Mouse (Mus musculus): ENCODE measurements around the gene Acd. TPM values are rescaled to one million over a fixed set of nuclear protein-coding genes. Genes with fewer than 3 reads are reported as not detected.

Gene Acd
- total and polyA plus RNA-seq, 2 experiments from 2014 or later, result 39.3 to 82.1 TPM

DNA sequence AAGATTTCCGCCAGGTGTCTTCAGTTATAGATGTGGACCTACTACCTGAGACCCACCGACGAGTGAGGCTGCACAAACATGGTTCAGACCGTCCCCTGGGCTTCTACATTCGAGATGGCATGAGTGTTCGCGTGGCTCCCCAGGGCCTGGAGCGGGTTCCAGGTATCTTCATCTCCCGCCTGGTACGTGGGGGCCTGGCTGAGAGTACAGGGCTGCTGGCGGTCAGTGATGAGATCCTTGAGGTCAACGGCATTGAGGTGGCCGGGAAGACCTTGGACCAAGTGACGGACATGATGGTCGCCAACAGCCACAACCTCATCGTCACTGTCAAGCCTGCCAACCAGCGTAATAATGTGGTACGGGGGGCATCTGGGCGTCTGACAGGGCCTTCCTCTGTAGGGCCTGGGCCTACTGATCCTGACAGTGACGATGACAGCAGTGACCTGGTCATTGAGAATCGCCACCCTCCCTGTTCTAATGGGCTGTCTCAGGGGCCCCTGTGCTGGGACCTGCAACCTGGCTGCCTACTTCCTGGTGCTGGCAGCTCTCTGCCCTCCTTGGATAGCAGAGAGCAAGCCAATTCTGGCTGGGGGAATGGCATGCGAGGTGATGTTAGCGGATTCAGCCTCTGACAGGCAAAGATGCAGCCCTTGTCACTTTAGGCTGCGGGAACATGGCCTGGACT is 2.0 kb upstream of the Acd start:
- no peak overlapping the region for H3K27ac ChIP-seq
- TF ChIP-seq CTCF (IDR thresholded peaks at IDR 0.05; ENCODE audit: low read depth), result no peak
- 94% methylated on average over 24 of the region's 24 CpGs for WGBS
- peaks cover 14% of the 10 kb centered on the region; the same call in 1 of the 2 replicates for H3K36me3 ChIP-seq (ENCODE audit: insufficient read depth, low read length)
- no peak overlapping the region for H3K9ac ChIP-seq (replicated peaks; ENCODE audit: low read length)
- no peak for ATAC-seq
- no peak overlapping the region for H3K4me3 ChIP-seq (ENCODE audit: low read length)
- H3K9me3 ChIP-seq (ENCODE audit: low read length), result no peaks in the 10 kb centered on the region
- no peak for DNase-seq (ENCODE audit: low spot score)
- H3K4me2 ChIP-seq (ENCODE audit: low read depth, low read length), result no peak overlapping the region
- H3K27me3 ChIP-seq (ENCODE audit: insufficient read depth, low read length), result no peaks in the 10 kb centered on the region
- peaks cover 19% of the 10 kb centered on the region for H3K4me1 ChIP-seq (ENCODE audit: insufficient read depth, low read length)

DNA sequence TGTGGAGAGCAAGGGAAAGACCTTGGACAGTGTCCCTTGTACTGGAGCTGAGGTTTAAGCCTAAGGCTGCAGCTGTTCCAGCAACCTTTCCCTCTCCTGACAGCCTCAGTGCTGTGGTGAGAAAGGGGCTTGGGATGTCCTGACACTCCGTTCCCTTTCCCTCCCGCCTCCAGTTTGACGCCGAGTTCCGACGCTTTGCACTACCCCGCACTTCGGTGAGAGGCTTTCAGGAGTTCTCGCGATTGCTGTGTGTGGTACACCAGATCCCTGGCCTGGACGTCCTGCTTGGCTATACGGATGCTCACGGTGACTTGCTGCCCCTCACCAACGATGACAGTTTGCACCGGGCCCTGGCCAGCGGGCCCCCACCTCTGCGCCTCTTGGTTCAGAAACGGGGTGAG is 1.1 kb upstream of the Acd start:
- Histone ChIP-seq H3K4me3 (ENCODE audit: low read length) (peak overlapping the region; percentile 72), H3K4me2 (ENCODE audit: low read depth, low read length) (peak overlapping the region; percentile 98), H3K9me3 (ENCODE audit: low read length) (no peaks in the 10 kb centered on the region), H3K27me3 (ENCODE audit: insufficient read depth, low read length) (no peaks in the 10 kb centered on the region), H3K9ac (replicated peaks; ENCODE audit: low read length) (peak overlapping the region; percentile 53), H3K4me1 (ENCODE audit: insufficient read depth, low read length) (peaks cover 19% of the 10 kb centered on the region), H3K27ac (peak overlapping the region; percentile 92), H3K36me3 (ENCODE audit: insufficient read depth, low read length) (peaks cover 19% of the 10 kb centered on the region; the same call in 1 of the 2 replicates)
- 31% methylated on average over 18 of the region's 18 CpGs for WGBS
- DNase-seq (ENCODE audit: low spot score), result peak; percentile 38
- ATAC-seq, result peak; percentile 10; the same call in 1 of the 2 replicates
- no peak for TF ChIP-seq CTCF (IDR thresholded peaks at IDR 0.05; ENCODE audit: low read depth)

DNA sequence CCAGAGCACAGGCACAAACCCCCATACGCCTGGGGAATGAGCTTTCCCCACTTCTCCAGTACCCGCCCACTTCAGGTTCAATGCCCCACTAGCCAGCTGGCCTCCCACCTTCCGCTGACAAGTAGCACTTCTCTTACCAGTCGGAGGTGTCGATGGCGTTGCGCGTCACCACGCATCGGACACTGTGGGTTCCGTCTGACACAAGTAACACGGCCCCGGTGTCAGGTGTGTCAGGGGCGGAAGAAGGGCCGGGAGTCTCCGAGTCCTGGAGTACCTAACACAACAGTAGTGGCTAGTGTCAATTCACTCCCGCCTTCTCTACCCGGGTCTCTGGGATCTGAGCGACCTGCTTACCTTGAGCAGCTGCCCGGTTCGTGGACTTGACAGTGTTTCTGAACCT is 336 bp downstream of the Acd start:
- Histone ChIP-seq H3K4me3 (ENCODE audit: low read length) (peak overlapping the region; percentile 72), H3K4me1 (ENCODE audit: insufficient read depth, low read length) (peaks cover 11% of the 10 kb centered on the region), H3K9me3 (ENCODE audit: low read length) (no peaks in the 10 kb centered on the region), H3K9ac (replicated peaks; ENCODE audit: low read length) (peak overlapping the region; percentile 53), H3K36me3 (ENCODE audit: insufficient read depth, low read length) (peaks cover 25% of the 10 kb centered on the region; the same call in 1 of the 2 replicates), H3K27me3 (ENCODE audit: insufficient read depth, low read length) (no peaks in the 10 kb centered on the region), H3K27ac (peak overlapping the region; percentile 92), H3K4me2 (ENCODE audit: low read depth, low read length) (peak overlapping the region; percentile 98)
- peak; percentile 55 for DNase-seq (ENCODE audit: low spot score)
- TF ChIP-seq CTCF (IDR thresholded peaks at IDR 0.05; ENCODE audit: low read depth), result no peak
- WGBS, result 1% methylated on average over 21 of the region's 21 CpGs
- peak; percentile 54 for ATAC-seq

DNA sequence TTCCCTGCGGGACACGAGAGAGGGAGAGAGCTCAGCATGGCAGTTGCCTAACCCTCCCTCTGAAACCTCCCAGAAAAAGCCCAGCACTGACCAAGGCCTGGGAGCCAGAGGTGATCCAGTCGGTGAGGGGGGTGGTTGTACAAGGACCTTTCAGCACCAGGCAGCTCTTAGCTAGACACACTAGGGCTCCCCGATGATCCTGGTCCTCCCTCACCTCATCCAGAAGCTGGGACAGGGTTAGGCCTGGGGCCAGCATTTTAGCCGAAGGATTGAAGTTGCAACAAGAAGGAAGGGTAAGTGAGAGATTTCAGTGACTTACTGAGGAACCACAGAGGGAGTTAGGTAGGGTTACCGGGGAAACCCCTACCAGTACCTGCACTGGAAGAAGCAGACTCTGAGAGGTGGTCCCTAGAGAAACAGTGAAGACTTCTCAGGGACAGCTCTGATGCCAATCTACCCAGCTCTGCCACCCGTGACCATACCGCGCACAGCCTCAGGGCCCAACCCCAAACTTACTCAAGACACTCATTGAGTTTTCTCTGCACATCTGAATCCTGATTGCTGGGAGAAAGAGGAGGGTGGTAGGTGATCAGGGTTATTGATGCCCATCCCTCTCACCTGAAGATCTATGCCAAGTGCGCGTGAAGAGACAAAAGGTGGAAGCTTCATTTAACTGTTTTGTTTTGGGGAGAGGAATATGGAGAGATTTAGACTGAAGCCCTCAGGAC is 1.2 kb downstream of the Acd start:
- WGBS, result 87% methylated on average over 11 of the region's 11 CpGs
- Histone ChIP-seq H3K36me3 (ENCODE audit: insufficient read depth, low read length) (peaks cover 25% of the 10 kb centered on the region; the same call in 1 of the 2 replicates), H3K4me2 (ENCODE audit: low read depth, low read length) (peak overlapping the region; percentile 98), H3K9me3 (ENCODE audit: low read length) (no peaks in the 10 kb centered on the region), H3K27me3 (ENCODE audit: insufficient read depth, low read length) (no peaks in the 10 kb centered on the region), H3K4me3 (ENCODE audit: low read length) (peak overlapping the region; percentile 72), H3K4me1 (ENCODE audit: insufficient read depth, low read length) (peaks cover 11% of the 10 kb centered on the region), H3K27ac (0 out of 2 replicates have a peak overlapping the region, but pooled peaks have one; percentile 92), H3K9ac (replicated peaks; ENCODE audit: low read length) (peak overlapping the region; percentile 53; the same call in 1 of the 2 replicates)
- DNase-seq (ENCODE audit: low spot score), result no peak
- TF ChIP-seq CTCF (IDR thresholded peaks at IDR 0.05; ENCODE audit: low read depth), result no peak
- no peak for ATAC-seq

DNA sequence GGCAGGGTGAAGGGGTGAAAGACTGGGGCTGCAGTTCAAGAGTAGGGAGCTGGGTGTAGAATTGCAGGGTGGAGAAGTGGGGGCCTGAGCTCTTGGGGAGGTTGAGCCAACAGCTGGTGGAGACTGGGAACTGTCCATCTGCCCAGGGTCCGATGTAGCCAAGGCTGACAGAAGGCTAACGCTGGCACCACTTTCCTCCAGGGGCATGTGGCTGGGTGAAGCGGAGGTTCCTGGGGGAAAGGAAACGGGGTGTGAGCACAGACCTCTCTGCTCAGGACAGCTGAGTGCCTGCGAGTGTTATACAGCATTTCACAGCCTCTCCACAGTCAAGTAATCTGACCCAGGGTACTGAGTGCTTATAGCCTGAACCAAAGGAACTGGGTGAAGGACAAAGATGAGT is 2.2 kb downstream of the Acd start:
- no peaks in the 10 kb centered on the region for H3K27me3 ChIP-seq (ENCODE audit: insufficient read depth, low read length)
- 84% methylated on average over 5 of the region's 5 CpGs for WGBS
- H3K36me3 ChIP-seq (ENCODE audit: insufficient read depth, low read length), result peaks cover 21% of the 10 kb centered on the region; the same call in 1 of the 2 replicates
- H3K9ac ChIP-seq (replicated peaks; ENCODE audit: low read length), result no peak overlapping the region
- no peaks in the 10 kb centered on the region for H3K9me3 ChIP-seq (ENCODE audit: low read length)
- no peak overlapping the region for H3K4me3 ChIP-seq (ENCODE audit: low read length)
- no peak for TF ChIP-seq CTCF (IDR thresholded peaks at IDR 0.05; ENCODE audit: low read depth)
- no peak overlapping the region for H3K4me2 ChIP-seq (ENCODE audit: low read depth, low read length)
- H3K4me1 ChIP-seq (ENCODE audit: insufficient read depth, low read length), result peaks cover 11% of the 10 kb centered on the region
- DNase-seq (ENCODE audit: low spot score) (no peak), ATAC-seq (no peak)
- no peak overlapping the region for H3K27ac ChIP-seq

DNA sequence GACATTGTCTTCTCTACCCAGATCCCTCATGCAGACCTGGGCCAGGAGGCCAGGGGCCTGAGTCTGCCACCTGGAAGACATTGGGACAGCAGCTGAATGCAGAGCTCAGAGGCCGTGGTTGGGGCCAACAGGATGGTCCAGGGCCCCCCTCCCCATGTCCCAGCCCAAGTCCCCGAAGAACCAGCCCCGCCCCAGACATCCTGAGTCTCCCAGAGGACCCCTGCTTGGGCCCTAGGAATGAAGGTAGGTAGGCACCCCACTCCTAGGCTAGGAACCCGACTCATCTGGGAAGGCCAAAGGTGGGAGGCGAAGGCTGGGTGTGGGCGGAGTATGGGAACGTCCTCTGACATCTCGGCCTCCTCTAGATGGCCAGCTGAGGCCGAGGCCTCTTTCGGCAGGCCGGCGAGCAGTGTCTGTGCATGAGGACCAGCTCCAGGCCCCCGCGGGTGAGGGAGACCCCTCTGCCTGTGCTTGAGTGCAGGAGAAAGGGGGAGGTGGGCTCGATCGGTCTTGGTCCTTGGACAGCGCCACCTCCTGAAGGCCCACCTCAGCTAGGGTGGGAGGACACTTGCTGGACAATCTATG is 3.6 kb downstream of the Acd start:
- DNase-seq (ENCODE audit: low spot score) (no peak), ATAC-seq (no peak)
- Histone ChIP-seq H3K27me3 (ENCODE audit: insufficient read depth, low read length) (no peaks in the 10 kb centered on the region), H3K4me2 (ENCODE audit: low read depth, low read length) (no peak overlapping the region), H3K4me3 (ENCODE audit: low read length) (no peak overlapping the region), H3K9ac (replicated peaks; ENCODE audit: low read length) (no peak overlapping the region), H3K27ac (no peak overlapping the region), H3K36me3 (ENCODE audit: insufficient read depth, low read length) (peaks cover 21% of the 10 kb centered on the region; the same call in 1 of the 2 replicates), H3K4me1 (ENCODE audit: insufficient read depth, low read length) (peaks cover 11% of the 10 kb centered on the region), H3K9me3 (ENCODE audit: low read length) (no peaks in the 10 kb centered on the region)
- no peak for TF ChIP-seq CTCF (IDR thresholded peaks at IDR 0.05; ENCODE audit: low read depth)
- 88% methylated on average over 17 of the region's 17 CpGs for WGBS
